21 mouse cellular contexts compared by ENCODE assay signal in genomic region chr6:57684156-57684555, GRCm38 (mm10).
"Had no signal": no experiment of that assay in that cellular context is flagged by ENCODE, and none has a peak within 500 bp of the region (broad histone marks: within the 10 kb centered on the region; RNA-seq: fewer than 3 reads in every experiment).

No protein-coding gene starts in this region.

- H3K27ac ChIP-seq: liver, embryonic 15.5 days; lung, embryonic 15.5 days; midbrain, embryonic 10.5 days; midbrain, embryonic 12.5 days; neural tube, embryonic 13.5 days; neural tube, embryonic 15.5 days had no signal

- DNase-seq: liver, postnatal 0 days; lung, adult 2 months; lung, postnatal 14 days; lung, postnatal 36 days; midbrain, embryonic 14.5 days; retina, postnatal 1 day; right cerebral cortex, postnatal 25 days; right cerebral cortex, postnatal 4 days; spleen, adult 18-20 months; thymus, adult 2 months; thymus, postnatal 25 days; thymus, postnatal 4 days had no signal

- H3K4me3 ChIP-seq: liver, embryonic 15.5 days; lung, embryonic 15.5 days; midbrain, embryonic 10.5 days; midbrain, embryonic 12.5 days; myocyte; neural tube, embryonic 13.5 days; neural tube, embryonic 15.5 days had no signal

- ATAC-seq: liver, postnatal 0 days; lung, postnatal 0 days; midbrain, embryonic 16.5 days had no signal
